Mouse (Mus musculus): ENCODE results near the gene Fam43a. TPM values are rescaled to one million over a fixed set of nuclear protein-coding genes. Genes with fewer than 3 reads are reported as not detected.
A peak's percentile ranks its signal among the peaks of the same experiment; 100 is the strongest.

Fam43a gene
- total RNA-seq, 2 experiments from 2014 or later: 9.6 to 13.6 TPM

DNA sequence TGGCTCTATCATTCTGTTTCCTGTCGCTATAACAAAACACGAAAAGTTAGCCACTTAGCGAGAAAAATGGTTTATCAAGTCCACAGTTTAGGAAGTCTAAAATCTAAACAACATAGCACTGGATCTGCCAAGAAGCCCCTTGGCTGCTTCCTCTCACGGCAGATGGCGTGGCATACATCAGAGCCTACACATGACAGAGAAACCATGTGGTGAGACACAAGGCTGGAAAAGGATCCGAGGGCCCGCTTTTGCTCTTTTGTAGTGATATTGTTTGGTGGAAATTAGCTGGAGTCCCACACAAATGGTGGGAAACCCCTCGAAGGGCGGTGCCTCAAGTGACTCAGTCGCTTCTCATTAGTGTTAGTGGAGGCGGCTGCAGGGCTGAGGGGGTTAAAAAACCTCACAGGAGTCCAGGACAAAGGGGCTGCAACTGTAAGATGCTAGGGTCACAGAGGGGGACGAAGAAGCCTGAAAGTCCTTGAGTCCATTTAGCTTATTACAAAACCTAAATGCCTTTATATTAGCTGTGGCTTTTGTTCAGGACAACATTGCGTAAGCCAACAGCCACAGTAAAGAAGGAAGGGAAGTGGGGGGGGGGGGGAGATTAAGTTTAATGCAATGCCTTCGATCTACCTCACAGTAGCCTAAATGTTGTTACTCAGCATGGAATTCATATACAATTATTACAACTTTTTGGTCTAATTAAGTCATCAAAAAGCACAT is 3.5 kb upstream of the Fam43a start:
- DNase-seq: peak; percentile 62 to 64

DNA sequence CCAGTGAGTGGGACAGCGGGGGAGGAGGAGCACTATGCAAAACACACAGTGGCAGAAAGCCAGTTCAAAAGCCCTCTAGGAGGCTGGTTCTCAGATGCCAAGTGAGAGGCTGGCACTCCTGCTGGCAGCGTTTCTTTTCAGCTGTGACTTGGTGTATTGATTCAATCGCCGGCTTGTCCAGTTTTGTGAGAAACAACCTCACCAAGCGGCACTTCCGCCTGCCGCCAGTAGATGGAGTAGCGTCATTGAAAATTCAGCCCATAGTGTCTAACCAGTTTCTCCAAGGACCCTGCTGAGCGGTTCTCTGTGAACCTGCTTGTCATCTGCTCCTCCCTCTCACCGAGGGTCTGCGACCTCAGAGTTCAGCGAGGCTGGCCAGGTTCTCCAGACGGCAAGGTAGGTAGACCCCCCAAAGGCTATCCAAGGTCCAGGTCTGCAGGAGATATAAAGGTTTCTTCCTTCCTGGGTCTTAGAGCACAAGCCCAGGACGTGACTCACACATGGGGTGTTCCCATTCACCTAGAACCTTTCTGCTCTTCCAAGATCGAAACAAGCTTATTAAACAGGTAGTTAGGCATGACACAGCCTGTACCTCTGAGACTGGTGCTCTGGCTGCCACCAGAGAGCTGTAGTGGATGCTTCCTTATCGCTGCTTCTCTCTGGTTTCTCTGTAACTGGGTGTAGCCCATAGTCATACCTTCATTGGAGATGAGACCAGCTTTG is 2.4 kb upstream of the Fam43a start:
- peak; percentile 92 to 93 for DNase-seq

DNA sequence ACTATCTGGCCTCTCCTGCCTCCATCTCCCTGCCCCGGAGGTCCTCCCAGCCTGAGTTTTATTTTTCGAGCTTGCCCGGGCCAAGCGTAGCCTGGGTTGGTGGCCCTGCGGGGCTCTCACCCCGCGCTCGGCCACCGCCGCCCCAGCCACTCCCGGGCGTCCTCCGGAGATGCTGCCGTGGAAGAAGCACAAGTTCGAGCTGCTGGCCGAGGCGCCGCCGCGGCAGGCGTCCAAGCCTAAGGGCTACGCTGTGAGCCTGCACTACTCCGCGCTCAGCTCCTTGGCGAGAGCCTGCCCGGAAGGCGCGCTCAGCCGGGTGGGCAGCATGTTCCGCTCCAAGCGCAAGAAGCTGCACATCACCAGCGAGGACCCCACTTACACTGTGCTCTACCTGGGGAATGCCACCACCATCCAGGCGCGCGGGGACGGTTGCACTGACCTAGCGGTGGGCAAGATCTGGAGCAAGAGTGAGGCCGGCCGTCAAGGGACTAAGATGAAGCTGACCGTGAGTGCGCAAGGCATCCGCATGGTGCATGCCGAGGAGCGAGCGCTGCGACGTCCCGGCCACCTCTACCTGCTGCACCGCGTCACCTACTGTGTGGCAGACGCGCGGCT is 1.0 kb downstream of the Fam43a start:
- peak in 1 of 2 experiments; percentile 42 for DNase-seq

DNA sequence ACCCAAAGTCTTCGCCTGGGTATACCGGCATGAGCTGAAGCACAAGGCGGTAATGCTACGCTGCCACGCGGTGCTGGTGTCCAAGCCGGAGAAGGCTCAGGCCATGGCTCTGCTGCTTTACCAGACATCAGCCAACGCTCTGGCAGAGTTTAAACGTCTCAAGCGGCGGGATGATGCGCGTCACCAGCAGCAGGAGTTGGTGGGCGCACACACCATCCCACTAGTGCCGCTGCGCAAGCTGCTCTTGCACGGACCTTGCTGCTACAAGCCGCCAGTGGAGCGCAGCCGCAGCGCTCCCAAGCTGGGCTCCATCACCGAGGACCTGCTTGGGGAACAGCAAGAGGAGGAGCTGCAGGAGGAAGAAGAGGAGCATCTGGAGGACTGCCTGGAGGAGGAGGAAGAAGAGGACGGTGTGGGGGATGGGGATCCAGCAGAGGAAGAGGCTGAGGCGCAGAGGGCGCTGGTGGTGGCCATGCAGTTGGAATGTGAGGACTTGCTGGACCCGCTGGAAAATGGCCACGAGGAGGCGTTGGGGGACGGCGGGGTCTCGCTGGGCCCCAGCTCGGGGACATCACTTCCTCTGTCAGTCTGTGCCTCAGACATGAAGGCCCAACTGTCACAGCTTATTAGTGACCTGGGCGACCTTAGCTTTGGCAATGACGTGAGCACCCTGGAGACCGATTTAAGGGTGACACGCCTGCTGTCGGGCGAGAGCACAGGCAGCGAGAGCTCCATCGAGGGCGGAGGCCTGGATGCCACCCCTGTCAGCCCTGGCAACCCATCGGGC is 1.7 kb downstream of the Fam43a start:
- DNase-seq: peak in 1 of 2 experiments; percentile 38

DNA sequence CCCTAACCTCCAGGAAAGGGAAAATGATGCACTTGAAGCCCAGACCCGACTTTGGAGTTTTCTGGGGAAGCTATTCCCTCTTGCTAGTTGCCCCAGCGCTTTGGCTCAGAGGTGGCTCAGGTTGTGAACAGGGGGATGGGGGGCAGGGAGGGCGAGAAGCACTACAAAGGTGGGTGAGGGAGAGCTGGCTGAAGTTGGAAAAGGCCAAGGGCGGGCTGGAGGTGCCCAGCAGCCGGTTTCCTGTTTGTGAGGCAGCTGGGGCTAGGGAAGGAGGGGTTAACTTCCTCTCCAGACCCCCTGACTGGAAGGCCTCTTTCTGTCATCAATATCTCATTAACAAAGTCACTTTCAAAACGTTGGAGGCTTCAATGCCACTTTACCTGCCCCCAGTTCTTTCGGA is 2.4 kb downstream of the Fam43a start:
- no peak for DNase-seq

DNA sequence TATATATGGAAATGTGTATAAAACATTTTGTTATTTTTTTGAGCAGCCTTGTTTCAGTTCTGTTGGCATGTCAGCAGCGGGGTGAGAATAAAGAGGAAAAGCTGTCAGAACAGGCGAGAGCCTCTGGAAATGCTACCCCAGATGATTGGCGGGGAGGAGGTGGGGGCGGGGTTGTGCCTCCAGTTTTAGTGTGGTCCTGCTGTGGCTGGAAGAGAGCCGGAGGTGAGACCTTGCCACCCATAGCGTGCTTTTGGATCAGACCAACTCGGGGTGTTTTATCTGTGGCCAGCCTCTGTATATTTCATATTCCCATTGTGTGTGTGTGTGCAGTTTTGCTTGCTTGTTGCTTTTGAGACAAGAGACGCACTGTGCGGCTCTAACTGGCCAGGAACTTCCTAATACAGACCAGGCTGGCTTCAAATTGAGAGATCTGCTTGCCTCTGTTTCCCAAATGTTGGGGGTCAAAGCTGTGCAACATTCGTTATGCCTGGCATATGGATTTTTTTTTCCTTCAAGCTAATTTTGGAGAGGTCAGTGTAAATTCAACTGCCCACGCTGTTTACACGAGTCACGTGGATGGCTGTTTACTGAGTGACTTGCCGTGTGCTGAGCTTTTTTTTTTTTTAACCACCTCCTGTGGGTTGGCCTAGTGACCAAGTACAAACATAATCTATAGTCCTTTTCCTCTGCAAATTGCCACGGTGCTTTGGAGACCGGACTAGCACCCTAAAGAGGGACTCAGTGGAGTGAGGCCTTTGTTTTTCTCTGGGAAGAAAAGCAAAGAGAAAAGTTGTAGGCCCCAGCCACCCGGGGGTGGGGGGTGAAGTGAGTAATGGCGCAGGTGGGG is 3.4 kb downstream of the Fam43a start:
- no peak for DNase-seq

DNA sequence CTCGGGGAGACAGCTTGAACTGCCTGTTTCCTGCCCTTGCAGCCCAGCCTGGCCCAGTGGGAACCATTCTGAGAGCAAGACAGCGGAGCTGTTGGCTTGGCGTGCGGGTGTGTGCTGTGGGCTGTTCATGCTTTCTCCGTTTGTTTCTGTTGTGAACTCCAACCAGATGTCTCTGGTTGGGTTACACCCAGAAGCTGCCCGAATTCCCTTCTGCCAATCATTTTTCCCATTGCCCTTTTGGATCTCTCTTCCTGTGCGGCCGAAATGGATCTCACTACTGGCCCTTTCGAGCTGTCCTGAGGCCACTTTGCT is 4.0 kb downstream of the Fam43a start:
- no peak for DNase-seq

DNA sequence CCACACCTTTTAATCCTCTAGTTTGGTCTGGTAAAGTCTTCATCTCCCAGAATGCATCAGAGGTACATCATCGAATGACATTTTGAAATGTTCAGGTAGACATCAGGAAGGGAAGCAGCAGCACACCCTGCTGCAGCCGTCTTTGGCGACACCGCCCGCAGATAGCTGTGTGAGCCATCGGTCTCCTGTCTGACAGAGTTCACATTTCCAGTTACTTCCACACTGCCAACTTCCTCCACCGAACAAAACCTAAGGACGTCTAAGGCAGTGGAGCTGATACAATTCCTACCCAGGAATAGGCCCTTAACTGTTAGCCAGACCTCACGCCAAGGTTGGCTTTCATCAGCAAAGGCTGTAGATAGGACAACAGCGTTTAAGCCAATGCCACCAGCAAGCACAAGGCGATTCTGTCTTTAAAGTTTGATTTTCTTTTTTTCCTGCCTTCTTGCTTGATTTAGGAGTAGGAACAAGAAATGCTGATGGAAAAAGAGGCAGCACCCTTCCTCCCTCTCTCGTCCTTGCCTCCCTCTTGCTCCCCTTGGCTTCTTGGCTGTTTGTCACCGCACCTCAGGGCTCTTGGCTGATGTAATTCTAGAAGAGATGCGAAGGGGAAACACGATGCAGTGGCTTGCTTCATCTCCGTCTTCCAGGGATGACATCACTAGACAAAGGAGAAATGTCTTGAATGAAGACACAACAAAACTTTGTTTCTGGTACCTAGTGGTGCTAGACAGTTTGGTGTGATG is 4.7 kb downstream of the Fam43a start:
- no peak for DNase-seq

DNA sequence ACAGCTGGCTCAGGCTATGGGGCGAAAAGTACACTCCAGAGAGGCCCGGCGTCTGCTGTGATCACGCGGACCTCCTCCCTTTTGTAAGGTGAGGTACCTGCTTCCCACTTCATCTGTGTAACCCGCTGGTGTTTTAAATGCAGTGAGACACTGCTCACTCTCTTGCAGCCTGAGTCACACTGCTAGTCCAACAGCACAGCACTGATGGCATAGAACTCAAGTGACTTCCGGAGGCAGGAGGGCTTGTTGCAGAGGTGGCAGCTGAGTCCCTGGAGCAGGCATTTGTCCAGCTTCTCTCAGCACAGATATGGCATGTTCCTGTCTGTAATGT is 5.2 kb downstream of the Fam43a start:
- no peak for DNase-seq

DNA sequence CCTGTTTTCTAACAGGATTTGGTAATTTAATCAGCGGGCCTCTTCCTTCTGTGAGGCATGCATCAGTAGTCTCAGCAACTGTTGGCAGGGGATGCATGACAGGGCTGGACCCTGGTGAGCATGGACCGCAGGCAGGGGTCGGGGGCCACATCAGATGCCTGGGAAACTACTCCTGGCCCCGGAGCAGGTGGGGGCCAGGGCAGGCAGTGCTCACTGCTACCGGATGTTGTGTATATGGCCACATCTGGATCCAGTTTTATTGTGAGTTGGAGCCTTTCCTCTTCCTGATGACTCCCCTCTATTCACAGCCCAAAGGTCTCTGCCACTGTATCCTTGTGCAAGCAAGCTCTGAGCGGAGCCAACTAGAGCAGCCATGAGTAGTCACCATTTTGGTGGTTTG is 6.0 kb downstream of the Fam43a start:
- DNase-seq: no peak

DNA sequence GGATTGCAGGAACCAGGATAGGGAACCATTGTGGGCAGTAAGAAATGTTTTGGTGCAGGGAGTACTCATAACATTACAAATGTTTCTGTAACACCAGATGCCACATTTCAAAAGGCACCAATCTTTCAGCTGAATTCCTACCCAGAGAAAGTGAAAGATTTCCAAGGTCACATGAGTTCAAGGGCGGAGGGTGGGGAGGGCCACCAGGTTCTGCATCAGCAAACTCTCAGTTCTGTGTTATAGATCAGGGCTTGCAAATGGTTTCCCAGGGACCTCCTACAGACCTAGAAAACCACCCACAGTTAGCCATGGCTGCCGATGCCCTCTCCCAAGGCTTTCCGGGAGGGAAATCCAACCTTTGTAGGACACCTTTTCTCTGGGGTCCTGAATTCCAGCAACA is 8.3 kb downstream of the Fam43a start:
- DNase-seq: no peak

DNA sequence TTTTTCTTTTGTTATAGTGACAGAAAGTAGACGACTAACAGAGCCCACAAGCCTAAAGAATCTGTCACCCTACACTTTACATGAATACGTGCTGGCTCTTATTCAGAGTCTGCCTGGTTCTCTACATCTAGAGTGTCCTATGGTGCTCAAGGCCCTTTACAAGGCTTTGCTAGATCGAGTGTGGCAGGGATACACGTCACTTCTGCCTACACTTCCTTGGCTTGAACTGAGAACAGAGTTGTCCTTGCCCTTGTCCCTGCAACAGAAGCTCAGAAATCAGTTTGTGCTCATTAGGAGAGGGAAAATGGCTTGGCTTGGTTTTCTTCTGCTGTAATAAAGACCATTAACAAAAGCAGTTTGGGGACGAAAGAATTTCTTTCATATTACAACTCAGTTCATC is 11.8 kb downstream of the Fam43a start:
- DNase-seq: no peak

DNA sequence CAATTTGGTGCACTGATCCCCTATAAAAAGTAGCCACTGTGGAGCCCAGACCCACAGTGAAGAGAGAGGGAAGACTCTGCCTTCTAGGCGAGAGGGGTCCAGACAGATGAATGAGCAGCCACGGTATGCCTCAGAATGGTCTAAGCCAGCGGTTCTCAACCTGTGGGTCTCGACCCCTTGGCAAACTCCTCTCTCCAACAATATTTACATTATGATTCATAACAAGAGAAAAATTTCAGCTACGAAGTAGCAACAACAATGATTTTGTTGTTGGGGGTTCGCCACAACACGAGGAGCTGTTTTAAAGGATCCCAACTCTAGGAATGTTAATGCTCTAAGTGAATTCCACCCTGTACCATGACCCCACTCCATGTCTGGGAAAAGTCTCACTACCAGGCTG is 13.6 kb downstream of the Fam43a start:
- DNase-seq: no peak

DNA sequence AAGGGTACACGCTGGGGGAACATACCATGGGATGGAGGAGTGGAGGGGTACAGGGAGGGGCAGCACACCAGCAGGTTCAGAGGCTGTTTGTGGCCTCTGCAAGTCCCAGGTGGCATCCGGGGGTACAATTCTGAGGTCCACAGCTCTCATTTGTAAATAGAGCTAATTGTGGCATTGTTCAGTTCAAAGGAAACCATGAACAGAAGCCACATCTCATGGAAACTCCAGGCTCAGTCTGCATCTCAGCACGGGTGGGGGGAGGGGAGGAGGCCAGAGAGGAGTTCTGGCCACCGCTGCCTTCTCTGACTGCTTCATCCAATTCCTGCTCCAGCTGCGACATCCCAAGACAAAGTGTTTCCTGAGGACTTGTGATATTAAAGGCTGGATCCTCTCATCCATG is 14.6 kb downstream of the Fam43a start:
- no peak for DNase-seq

DNA sequence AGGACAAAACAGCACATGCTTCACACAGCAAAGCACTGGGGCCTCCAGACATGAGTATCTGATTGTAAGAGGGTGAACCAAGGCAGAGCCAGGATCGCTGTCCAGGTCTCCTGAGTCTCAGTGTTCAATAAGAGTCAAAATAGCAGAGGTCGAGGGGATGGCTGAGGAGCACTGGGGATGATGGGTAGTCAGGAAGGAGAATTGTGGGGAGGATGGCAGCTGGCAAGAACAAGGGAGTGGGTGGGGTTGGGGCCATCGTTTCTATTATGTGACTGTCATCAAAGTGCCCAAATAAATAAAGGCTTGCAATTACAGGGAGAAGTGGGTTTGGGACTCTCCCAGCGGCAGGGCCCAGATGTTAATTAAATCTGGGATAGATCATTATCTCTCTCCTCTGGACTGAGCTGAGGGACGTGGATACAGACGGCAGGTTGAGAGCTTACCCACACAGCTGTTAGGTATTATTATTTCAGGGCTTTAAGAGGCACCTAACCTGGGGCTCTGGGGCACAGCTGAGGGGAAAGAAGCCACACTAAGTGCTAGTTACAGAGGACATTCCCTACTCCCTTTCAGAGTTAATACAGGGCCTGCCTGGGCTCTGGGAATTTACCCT is 15.3 kb downstream of the Fam43a start:
- DNase-seq: no peak

DNA sequence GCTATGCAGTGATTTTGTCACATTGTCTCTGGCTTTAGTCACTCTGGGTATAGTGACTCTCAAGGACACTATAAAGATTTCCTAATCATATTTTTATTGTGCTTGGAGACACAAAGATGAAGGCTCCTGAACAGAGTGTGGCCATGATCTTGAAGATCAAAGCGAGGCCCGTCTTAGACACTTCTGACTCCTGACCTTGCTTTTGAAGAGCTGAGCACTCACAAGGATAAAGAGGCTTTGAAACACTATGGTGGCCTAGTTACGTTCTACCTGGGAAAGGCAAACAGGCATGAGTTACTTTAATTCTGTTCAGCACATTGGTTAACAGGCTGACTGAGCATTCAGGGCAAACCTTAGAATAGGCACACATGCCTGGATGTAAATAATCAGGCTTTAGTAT is 16.8 kb downstream of the Fam43a start:
- no peak for DNase-seq

DNA sequence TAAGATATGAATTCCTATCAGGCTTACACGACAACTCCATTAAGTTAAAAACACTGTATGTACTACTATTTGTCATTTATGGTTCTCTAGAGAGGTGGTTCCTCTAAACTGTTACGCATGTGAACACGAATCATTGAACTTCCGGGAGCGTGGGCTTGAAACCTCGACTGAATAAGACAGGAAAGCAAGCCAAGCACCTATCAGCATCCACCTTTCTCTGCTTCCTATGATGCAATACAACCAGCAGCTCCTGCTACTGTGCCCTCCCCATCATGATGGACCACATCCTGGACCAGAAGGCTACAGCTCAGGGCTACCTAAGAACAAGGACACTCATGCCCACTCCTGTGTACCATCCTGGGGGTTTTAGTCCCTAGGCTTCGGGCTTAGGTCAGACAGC is 24.1 kb downstream of the Fam43a start:
- no peak for DNase-seq

DNA sequence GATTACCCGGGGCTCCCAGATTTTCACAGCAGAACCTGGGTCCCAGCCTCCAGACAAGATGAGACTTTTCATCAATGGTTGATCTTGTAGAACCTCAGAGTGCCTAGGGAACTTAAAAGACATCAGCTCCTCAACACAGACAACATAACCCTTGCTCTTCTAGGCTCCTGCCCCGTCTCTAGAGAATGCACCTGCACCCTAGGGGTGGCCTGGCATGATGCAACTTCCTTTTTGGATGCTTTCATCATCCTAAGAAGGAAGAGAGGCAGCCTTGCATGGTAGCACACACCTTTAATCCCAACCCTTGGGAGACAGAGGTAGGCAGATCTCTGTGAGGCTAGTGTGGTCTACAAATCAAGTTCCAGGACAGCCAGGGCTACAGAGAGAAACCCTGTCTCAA is 25.1 kb downstream of the Fam43a start:
- no peak for DNase-seq

DNA sequence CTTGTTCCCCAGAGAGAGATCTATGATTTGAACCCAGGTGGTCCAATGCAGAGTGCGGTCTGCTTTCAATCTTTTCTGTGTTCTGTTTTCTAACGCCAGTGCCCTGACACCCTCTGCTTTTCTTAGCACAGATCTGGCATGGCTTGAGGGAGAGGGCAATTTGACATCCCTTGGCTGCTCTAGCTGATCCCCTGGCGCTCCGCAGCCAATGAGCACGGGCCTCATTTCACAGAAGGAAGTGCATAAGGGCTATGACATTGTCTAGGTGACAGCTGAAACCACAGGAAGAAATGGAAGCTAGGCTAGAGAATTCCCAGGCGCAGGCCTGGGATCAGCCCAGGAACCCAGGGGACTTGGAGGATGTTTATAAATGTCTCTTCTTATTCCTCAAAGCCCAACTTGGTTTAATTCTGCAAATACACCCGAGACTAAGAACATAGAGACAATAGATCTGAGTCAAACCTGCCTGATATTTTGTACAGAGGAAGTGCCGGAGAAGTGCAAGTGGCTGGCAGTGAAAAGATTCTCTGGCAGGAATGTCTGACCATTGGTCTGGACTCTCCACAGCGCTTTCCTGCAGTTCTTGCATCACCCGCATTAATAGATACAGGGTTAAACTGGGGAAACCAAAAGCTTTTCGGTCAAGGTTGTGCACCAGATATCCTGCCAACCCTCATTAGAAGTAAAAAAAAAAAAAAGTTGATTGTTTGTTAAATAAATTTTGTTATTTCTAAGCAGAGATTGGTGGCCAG is 28.2 kb downstream of the Fam43a start:
- DNase-seq: no peak

DNA sequence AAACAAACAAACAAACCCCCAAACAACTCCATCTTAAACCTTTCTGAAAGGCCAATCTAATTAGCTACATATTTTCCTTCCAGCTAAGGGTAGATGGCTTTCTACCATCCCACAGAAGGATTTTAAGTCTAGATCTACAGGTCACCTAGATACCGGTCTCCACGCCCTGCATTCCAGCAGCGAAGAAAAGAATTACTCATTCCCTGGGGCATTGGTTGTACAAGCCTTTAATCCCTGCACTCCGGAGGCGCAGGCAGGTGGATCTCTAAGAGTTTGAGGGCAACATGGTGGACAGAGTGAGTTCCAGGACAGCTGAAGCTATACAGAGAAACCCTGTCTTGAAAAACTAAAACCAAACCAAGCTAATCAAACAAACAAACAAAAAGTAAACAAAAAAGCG is 28.9 kb downstream of the Fam43a start:
- DNase-seq: no peak
